Mouse (Mus musculus): ENCODE measurements around the gene Usp29. TPM values are rescaled to one million over a fixed set of nuclear protein-coding genes. Genes with fewer than 3 reads are reported as not detected.
A peak's percentile ranks its signal among the peaks of the same experiment; 100 is the strongest.
"Not testable (repeated sequence)": the region's sequence is repeated elsewhere in the genome, so short reads cannot be mapped to it uniquely, and the experiment has no call there.

Gene Usp29
- total and polyA plus RNA-seq, 2 experiments from 2014 or later, result 43.3 to 101 TPM

- H3K4me2 ChIP-seq (ENCODE audit: low read depth, low read length, poor library complexity, severe bottlenecking), result no peak overlapping the region
- no peaks in the 10 kb centered on the region for H3K36me3 ChIP-seq (ENCODE audit: insufficient read depth, low read length)
- no peaks in the 10 kb centered on the region for H3K27me3 ChIP-seq (ENCODE audit: insufficient read depth, low read length)
- 1% methylated on average over 6 of the region's 6 CpGs for WGBS
- peak; percentile 90 for ATAC-seq (ENCODE audit: low FRiP score)
- H3K27ac ChIP-seq (ENCODE audit: low read depth, low read length), result peak overlapping the region; percentile 71; the same call in 1 of the 2 replicates
- DNase-seq (ENCODE audit: low spot score), result peak; percentile 86
- H3K9me3 ChIP-seq (ENCODE audit: low read length), result no peaks in the 10 kb centered on the region
- TF ChIP-seq CTCF (IDR thresholded peaks at IDR 0.05), result no peak
- H3K4me3 ChIP-seq (ENCODE audit: low read depth, low read length), result no peak overlapping the region
- no peak overlapping the region for H3K9ac ChIP-seq (replicated peaks; ENCODE audit: low read length, poor library complexity, severe bottlenecking)
- peaks cover 3% of the 10 kb centered on the region; the same call in 1 of the 2 replicates for H3K4me1 ChIP-seq (ENCODE audit: insufficient read depth, low read length)
These were observed 130.3 kb downstream of the Usp29 start for GRCm38 (mm10) chr7:6860689-6861088.

GRCm38 (mm10) chr7:6866351-6866750, 136.0 kb downstream of the Usp29 start:
- peak; percentile 74 for DNase-seq (ENCODE audit: low spot score)
- Histone ChIP-seq H3K4me2 (ENCODE audit: low read depth, low read length, poor library complexity, severe bottlenecking) (no peak overlapping the region), H3K4me3 (ENCODE audit: low read depth, low read length) (no peak overlapping the region), H3K9ac (replicated peaks; ENCODE audit: low read length, poor library complexity, severe bottlenecking) (no peak overlapping the region), H3K4me1 (ENCODE audit: insufficient read depth, low read length) (0 out of 2 replicates have a peak, but pooled peaks cover 7% of the 10 kb centered on the region), H3K36me3 (ENCODE audit: insufficient read depth, low read length) (no peaks in the 10 kb centered on the region), H3K27me3 (ENCODE audit: insufficient read depth, low read length) (no peaks in the 10 kb centered on the region), H3K9me3 (ENCODE audit: low read length) (no peaks in the 10 kb centered on the region), H3K27ac (ENCODE audit: low read depth, low read length) (peak overlapping the region; percentile 43; the same call in 1 of the 2 replicates)
- no peak for TF ChIP-seq CTCF (IDR thresholded peaks at IDR 0.05)
- ATAC-seq (ENCODE audit: low FRiP score), result no peak

GRCm38 (mm10) chr7:6868831-6869230, 138.5 kb downstream of the Usp29 start:
- no peak for DNase-seq (ENCODE audit: low spot score)
- no peak for TF ChIP-seq CTCF (IDR thresholded peaks at IDR 0.05)
- Histone ChIP-seq H3K4me3 (ENCODE audit: low read depth, low read length) (no peak overlapping the region), H3K9ac (replicated peaks; ENCODE audit: low read length, poor library complexity, severe bottlenecking) (no peak overlapping the region), H3K27ac (ENCODE audit: low read depth, low read length) (no peak overlapping the region), H3K4me2 (ENCODE audit: low read depth, low read length, poor library complexity, severe bottlenecking) (no peak overlapping the region), H3K27me3 (ENCODE audit: insufficient read depth, low read length) (no peaks in the 10 kb centered on the region), H3K9me3 (ENCODE audit: low read length) (no peaks in the 10 kb centered on the region), H3K36me3 (ENCODE audit: insufficient read depth, low read length) (no peaks in the 10 kb centered on the region), H3K4me1 (ENCODE audit: insufficient read depth, low read length) (0 out of 2 replicates have a peak, but pooled peaks cover 8% of the 10 kb centered on the region)
- WGBS, result 43% methylated on average over 3 of the region's 3 CpGs
- ATAC-seq (ENCODE audit: low FRiP score), result no peak

GRCm38 (mm10) chr7:6869556-6869955, 139.2 kb downstream of the Usp29 start:
- no peak overlapping the region for H3K4me3 ChIP-seq (ENCODE audit: low read depth, low read length)
- H3K27me3 ChIP-seq (ENCODE audit: insufficient read depth, low read length), result no peaks in the 10 kb centered on the region
- no peak for TF ChIP-seq CTCF (IDR thresholded peaks at IDR 0.05)
- peak; percentile 81 for DNase-seq (ENCODE audit: low spot score)
- H3K9me3 ChIP-seq (ENCODE audit: low read length), result no peaks in the 10 kb centered on the region
- H3K36me3 ChIP-seq (ENCODE audit: insufficient read depth, low read length), result no peaks in the 10 kb centered on the region
- ATAC-seq (ENCODE audit: low FRiP score), result peak; percentile 88
- H3K27ac ChIP-seq (ENCODE audit: low read depth, low read length), result peak overlapping the region; percentile 59; the same call in 1 of the 2 replicates
- H3K4me1 ChIP-seq (ENCODE audit: insufficient read depth, low read length), result 0 out of 2 replicates have a peak, but pooled peaks cover 10% of the 10 kb centered on the region
- H3K4me2 ChIP-seq (ENCODE audit: low read depth, low read length, poor library complexity, severe bottlenecking), result no peak overlapping the region
- H3K9ac ChIP-seq (replicated peaks; ENCODE audit: low read length, poor library complexity, severe bottlenecking), result no peak overlapping the region
- WGBS, result 36% methylated on average over 1 of the region's 1 CpGs

- no peaks in the 10 kb centered on the region for H3K9me3 ChIP-seq (ENCODE audit: low read length)
- TF ChIP-seq CTCF (IDR thresholded peaks at IDR 0.05), result no peak
- DNase-seq (ENCODE audit: low spot score) (peak; percentile 87), ATAC-seq (ENCODE audit: low FRiP score) (peak; percentile 75)
- no peak overlapping the region for H3K9ac ChIP-seq (replicated peaks; ENCODE audit: low read length, poor library complexity, severe bottlenecking)
- no peak overlapping the region for H3K4me3 ChIP-seq (ENCODE audit: low read depth, low read length)
- no peaks in the 10 kb centered on the region for H3K36me3 ChIP-seq (ENCODE audit: insufficient read depth, low read length)
- 0 out of 2 replicates have a peak overlapping the region, but pooled peaks have one; percentile 0 for H3K4me2 ChIP-seq (ENCODE audit: low read depth, low read length, poor library complexity, severe bottlenecking)
- no peaks in the 10 kb centered on the region for H3K27me3 ChIP-seq (ENCODE audit: insufficient read depth, low read length)
- H3K4me1 ChIP-seq (ENCODE audit: insufficient read depth, low read length), result peaks cover 10% of the 10 kb centered on the region; the same call in 1 of the 2 replicates
- 34% methylated on average over 19 of the region's 19 CpGs for WGBS
- H3K27ac ChIP-seq (ENCODE audit: low read depth, low read length), result peak overlapping the region; percentile 33; the same call in 1 of the 2 replicates
These were observed 144.1 kb downstream of the Usp29 start for GRCm38 (mm10) chr7:6874448-6874847.

- Histone ChIP-seq H3K4me3 (ENCODE audit: low read depth, low read length) (no peak overlapping the region), H3K9ac (replicated peaks; ENCODE audit: low read length, poor library complexity, severe bottlenecking) (no peak overlapping the region), H3K9me3 (ENCODE audit: low read length) (no peaks in the 10 kb centered on the region), H3K36me3 (ENCODE audit: insufficient read depth, low read length) (no peaks in the 10 kb centered on the region), H3K4me2 (ENCODE audit: low read depth, low read length, poor library complexity, severe bottlenecking) (no peak overlapping the region), H3K4me1 (ENCODE audit: insufficient read depth, low read length) (peaks cover 10% of the 10 kb centered on the region; the same call in 1 of the 2 replicates), H3K27ac (ENCODE audit: low read depth, low read length) (no peak overlapping the region), H3K27me3 (ENCODE audit: insufficient read depth, low read length) (no peaks in the 10 kb centered on the region)
- DNase-seq (ENCODE audit: low spot score), result no peak
- WGBS, result 30% methylated on average over 1 of the region's 1 CpGs
- no peak for TF ChIP-seq CTCF (IDR thresholded peaks at IDR 0.05)
- no peak for ATAC-seq (ENCODE audit: low FRiP score)
These were observed 147.8 kb downstream of the Usp29 start for GRCm38 (mm10) chr7:6878202-6878601.

GRCm38 (mm10) chr7:6878849-6879248, 148.5 kb downstream of the Usp29 start:
- H3K27me3 ChIP-seq (ENCODE audit: insufficient read depth, low read length); ATAC-seq (ENCODE audit: low FRiP score): not testable (repeated sequence)
- 98% methylated on average over 2 of the region's 3 CpGs for WGBS

More at GRCm38 (mm10) chr7:6878849-6879248, 148.5 kb downstream of the Usp29 start:
- H3K4me1 ChIP-seq (ENCODE audit: insufficient read depth, low read length); H3K9me3 ChIP-seq (ENCODE audit: low read length); DNase-seq (ENCODE audit: low spot score); H3K9ac ChIP-seq (replicated peaks; ENCODE audit: low read length, poor library complexity, severe bottlenecking); H3K27ac ChIP-seq (ENCODE audit: low read depth, low read length); H3K36me3 ChIP-seq (ENCODE audit: insufficient read depth, low read length); H3K4me2 ChIP-seq (ENCODE audit: low read depth, low read length, poor library complexity, severe bottlenecking); H3K4me3 ChIP-seq (ENCODE audit: low read depth, low read length): not testable (repeated sequence)
